Mouse (Mus musculus) lung, postnatal 0 days (tissue): ENCODE measurements around the gene Syt14.

Source experiments
- CTCF ChIP-seq: IDR thresholded peaks from 2 replicates; pipeline ENCODE4 v1.5.1; 2016; ENCODE audit warnings: antibody characterized with exemption, mild to moderate bottlenecking
- EP300 ChIP-seq: IDR thresholded peaks from 2 replicates; pipeline ENCODE4 v1.6.1; 2016; ENCODE audit warnings: antibody characterized with exemption, mild to moderate bottlenecking, control low read depth

- TF ChIP-seq CTCF (no peak), EP300 (no peak)
Observed at GRCm38 (mm10) chr1:192981120-192981519, 54.5 kb downstream of the Syt14 start.
